In the genomic region with DNA sequence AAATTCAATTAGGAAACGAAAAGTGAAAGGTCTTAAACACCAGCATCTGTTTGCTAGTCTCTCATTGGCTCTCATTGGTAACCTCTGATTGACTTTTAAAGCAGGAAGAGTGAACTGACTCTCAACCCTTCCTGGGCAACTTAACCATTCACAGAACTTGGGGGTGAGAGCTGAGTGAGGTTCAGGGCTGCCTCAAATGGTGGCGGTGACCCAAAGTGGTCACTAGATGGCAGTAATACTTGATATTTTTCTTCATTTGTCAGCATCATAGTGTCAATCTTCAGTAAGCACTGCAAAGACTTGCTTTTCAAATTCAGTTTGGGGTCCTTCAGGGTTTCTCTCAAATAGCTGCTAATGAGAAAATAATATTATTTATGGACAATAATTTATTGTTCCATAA, we compare ENCODE assay signal across 8 mouse cellular contexts.
DNase-seq lines count a peak whose midpoint lies in the region; ATAC-seq and TF ChIP-seq lines count a peak whose summit lies in the region.
"Not testable (repeated sequence)": the region's sequence is repeated elsewhere in the genome, so short reads cannot be mapped to it uniquely, and the experiment has no call there.

No protein-coding gene starts in this region.

- H3K36me3 ChIP-seq in G1E (replicated peaks); forebrain, postnatal 0 days (ENCODE audit: insufficient read depth): not testable (repeated sequence)

- H3K4me1 ChIP-seq in G1E (ENCODE audit: insufficient read depth, low read depth, low read length); forebrain, postnatal 0 days (ENCODE audit: insufficient read depth); lung, adult 2 months (ENCODE audit: control insufficient read depth, insufficient read depth, low read length): not testable (repeated sequence)

- not testable (repeated sequence) for DNase-seq in G1E (ENCODE audit: low spot score)
- DNase-seq in cerebellum, adult 11 months = peak; percentile 19
- peak; percentile 2 for DNase-seq in forebrain, postnatal 0 days
- DNase-seq in heart, postnatal 25 days (ENCODE audit: low spot score) = peak; percentile 6
- peak; percentile 71 for DNase-seq in layer of hippocampus, adult 11-12 months (ENCODE audit: low spot score)
- peak; percentile 25 for DNase-seq in lung, adult 2 months
- DNase-seq in retina, embryonic 14.5 days (ENCODE audit: low spot score) = peak; percentile 43
- peak; percentile 52 for DNase-seq in thymus, postnatal 25 days

- intact Hi-C loops in heart, postnatal 25 days (cut with DNase I) = loop anchor here (1.0 kb wide), 1 partner anchor 261 kb away; no protein-coding TSS in a partner anchor

- not testable (repeated sequence) for H3K4me2 ChIP-seq in forebrain, postnatal 0 days (ENCODE audit: low read depth)

- not testable (repeated sequence) for TF ChIP-seq CTCF in G1E (IDR thresholded peaks at IDR 0.05; ENCODE audit: low read depth, low read length)
- TF ChIP-seq CTCF in forebrain, postnatal 0 days (IDR thresholded peaks at IDR 0.05; ENCODE audit: low read depth) = peak; percentile 31; the same call in 1 of the 2 replicates
- TF ChIP-seq CTCF in lung, adult 2 months (IDR thresholded peaks at IDR 0.05; ENCODE audit: insufficient read depth, low read length) = peak; percentile 19; the same call in 1 of the 2 replicates

- not testable (repeated sequence) for H3K27me3 ChIP-seq in G1E (ENCODE audit: insufficient read depth, low read length); forebrain, postnatal 0 days (ENCODE audit: insufficient read depth, low read length)

- WGBS in forebrain, postnatal 0 days = 30% methylated on average over 2 of the region's 2 CpGs
- 14% methylated on average over 2 of the region's 2 CpGs for WGBS in lung, adult 2 months

- H3K27ac ChIP-seq in forebrain, postnatal 0 days (ENCODE audit: low read depth, low read length) = not testable (repeated sequence)

- TF ChIP-seq POLR2A in lung, adult 2 months (IDR thresholded peaks at IDR 0.05; ENCODE audit: borderline replicate concordance, extremely low read depth, low read depth, low read length) = not testable (repeated sequence)

- not testable (repeated sequence) for H3K9ac ChIP-seq in forebrain, postnatal 0 days

- not testable (repeated sequence) for H3K4me3 ChIP-seq in G1E (ENCODE audit: low read depth, low read length); forebrain, postnatal 0 days (ENCODE audit: low read depth, low read length); lung, adult 2 months (replicated peaks; ENCODE audit: extremely low read depth, low read depth, low read length)

- peak; percentile 82 for ATAC-seq in G1E (ENCODE audit: extremely low read depth, insufficient number of reproducible peaks, low FRiP score, poor library complexity, severe bottlenecking)
- ATAC-seq in forebrain, postnatal 0 days = peak; percentile 54; the same call in 1 of the 2 replicates

- H3K9me3 ChIP-seq in G1E (replicated peaks); forebrain, postnatal 0 days (ENCODE audit: low read length): not testable (repeated sequence)
